Mouse (Mus musculus): ENCODE data around the gene Il6st.

Gene Il6st

DNA sequence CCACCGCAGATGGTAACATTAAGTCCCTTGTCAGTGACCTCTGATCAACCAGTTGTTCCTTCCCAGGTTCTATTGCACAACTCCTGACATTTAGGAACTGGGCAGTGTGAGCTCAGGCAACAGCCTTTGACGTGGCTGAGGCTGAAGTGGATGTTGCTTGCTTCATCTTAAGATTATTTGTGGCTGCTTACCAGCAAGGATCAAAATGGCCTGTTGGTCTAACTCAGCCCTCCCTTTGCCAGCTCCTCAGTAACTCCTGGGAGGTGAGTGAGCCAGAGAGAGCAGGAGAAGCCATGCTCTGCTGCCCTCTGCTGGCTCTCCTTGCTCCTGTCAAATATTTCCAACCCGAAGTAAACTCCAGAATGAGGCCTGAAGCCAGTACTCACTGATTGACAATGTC lies 66.0 kb downstream of the Il6st start:
- POLR2A ChIA-PET: interaction anchor here in 1 of 4 experiments (1.4 kb wide), 1 partner anchor 11 kb away, joined by 3 read pairs; no protein-coding TSS in a partner anchor

DNA sequence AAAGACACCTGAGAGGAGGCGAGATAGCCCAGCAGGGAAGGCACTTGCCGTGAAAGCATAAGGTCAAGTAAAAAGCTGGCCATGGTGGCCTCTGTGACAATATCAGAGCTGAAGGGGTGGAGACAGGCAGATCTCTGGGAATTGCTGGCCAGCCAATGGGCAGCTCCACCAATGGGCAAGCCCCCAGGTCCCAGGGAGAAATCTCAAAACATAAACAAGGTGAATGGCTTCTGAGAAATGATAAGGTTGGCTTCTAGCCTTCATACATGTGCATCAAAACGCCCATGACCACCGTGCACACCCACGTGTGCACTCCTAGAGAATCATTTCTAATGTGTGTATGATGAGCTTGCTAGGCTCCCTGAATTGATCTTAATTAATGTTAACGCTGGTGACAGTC lies 68.4 kb downstream of the Il6st start:
- CTCF ChIA-PET: interaction anchor here (0.6 to 1.6 kb wide), 6 partner anchors 12 to 467 kb away, joined by 3 to 6 read pairs (median 4); no protein-coding TSS in a partner anchor
- POLR2A ChIA-PET: interaction anchor here in 2 of 4 experiments (0.6 to 1.3 kb wide), 5 partner anchors 13 to 223 kb away, joined by 3 to 12 read pairs (median 3); no protein-coding TSS in a partner anchor

More for the DNA sequence above, 66.0 kb downstream of the Il6st start:
- CTCF ChIA-PET: interaction anchor here (0.5 to 2.6 kb wide), 25 partner anchors 9 to 593 kb away, joined by 3 to 10 read pairs (median 3); no protein-coding TSS in a partner anchor

DNA sequence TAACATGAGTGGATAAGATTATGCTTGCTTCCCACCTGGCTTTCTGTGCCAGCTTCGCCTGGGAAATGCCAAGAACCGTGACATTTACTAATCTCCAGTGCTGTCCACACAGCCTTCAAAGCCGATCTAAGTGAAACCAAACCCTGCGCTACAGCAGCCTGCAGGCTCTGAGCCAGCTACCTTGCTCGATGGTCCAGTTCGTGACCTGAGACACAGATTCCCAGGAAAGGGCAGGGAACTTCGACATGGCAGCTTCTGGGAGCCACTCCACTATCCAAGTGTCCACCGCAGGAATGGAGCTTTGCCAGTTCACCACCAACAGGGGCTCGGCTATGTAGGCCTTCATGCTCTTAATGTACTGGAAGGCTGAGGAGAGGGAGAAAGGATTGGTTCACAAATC lies 69.7 kb downstream of the Il6st start:
- CTCF ChIA-PET: interaction anchor here in 2 of 4 experiments (0.6 to 1.6 kb wide), 2 partner anchors 225 to 235 kb away, joined by 4 to 21 read pairs; no protein-coding TSS in a partner anchor
- POLR2A ChIA-PET: no interaction called here

DNA sequence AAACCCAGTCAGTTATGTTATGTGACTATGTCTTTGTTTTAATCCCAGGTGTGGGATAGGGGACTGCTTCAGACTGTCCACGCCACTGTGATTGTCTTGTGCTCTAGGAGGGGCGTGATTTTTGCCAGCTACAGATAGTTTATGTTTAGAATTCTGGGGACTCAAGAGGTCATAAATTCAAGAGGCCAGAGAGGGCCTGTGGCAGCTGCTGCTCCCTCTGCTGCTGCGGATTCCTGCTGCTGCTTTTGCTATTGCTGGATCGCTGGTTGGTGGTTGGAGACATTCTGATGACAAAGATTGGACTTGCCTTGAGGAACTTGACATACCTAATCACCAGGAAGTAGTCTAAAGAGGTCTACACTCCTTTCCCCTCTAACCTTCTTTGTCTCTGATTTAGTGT lies 72.7 kb downstream of the Il6st start:
- POLR2A ChIA-PET: no interaction called here
- CTCF ChIA-PET: interaction anchor here in 1 of 4 experiments (1.1 kb wide), 1 partner anchor 8 kb away, joined by 3 read pairs; no protein-coding TSS in a partner anchor

DNA sequence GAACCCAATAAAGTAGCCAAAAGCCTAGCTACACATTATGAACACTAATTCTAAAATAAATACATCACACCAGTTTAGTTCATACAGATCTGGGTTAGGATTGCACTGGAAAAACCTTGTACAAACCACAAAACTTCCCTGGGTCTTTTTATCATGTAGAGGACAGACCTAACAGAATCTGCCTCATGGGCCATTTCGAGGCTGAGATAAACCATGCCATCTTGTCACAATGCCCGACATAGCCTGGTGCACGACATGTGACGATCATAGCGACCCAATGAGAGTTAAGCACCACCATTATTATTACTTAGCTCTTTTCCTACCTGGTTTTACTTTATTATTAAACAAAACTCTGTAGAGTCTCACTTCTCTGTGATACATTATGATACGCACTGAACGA lies 73.2 kb downstream of the Il6st start:
- CTCF ChIA-PET: interaction anchor here in 1 of 4 experiments (1.1 kb wide), 1 partner anchor 8 kb away, joined by 3 read pairs; no protein-coding TSS in a partner anchor
- POLR2A ChIA-PET: no interaction called here

DNA sequence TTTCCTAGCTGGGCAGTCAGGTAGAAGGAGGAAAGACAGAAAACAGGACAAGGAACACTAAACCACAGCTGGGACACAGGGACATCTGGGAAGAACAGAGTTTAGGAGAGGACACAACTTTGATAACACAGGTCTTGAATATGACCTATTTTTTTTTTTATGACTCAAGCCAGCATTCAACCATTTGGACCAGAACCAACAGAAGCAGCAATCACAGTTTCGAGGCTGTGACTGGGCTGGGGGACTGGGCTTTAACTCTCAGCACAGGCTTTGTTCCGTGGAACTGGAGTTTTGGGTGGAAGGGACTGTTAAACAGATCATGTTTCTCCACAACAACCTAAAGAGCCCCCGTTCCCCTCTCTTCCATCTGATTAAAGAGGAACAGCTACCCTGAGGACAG lies 76.7 kb downstream of the Il6st start:
- POLR2A ChIA-PET: interaction anchor here in 1 of 4 experiments (0.7 kb wide), 1 partner anchor 164 kb away, joined by 3 read pairs; no protein-coding TSS in a partner anchor
- CTCF ChIA-PET: no interaction called here

DNA sequence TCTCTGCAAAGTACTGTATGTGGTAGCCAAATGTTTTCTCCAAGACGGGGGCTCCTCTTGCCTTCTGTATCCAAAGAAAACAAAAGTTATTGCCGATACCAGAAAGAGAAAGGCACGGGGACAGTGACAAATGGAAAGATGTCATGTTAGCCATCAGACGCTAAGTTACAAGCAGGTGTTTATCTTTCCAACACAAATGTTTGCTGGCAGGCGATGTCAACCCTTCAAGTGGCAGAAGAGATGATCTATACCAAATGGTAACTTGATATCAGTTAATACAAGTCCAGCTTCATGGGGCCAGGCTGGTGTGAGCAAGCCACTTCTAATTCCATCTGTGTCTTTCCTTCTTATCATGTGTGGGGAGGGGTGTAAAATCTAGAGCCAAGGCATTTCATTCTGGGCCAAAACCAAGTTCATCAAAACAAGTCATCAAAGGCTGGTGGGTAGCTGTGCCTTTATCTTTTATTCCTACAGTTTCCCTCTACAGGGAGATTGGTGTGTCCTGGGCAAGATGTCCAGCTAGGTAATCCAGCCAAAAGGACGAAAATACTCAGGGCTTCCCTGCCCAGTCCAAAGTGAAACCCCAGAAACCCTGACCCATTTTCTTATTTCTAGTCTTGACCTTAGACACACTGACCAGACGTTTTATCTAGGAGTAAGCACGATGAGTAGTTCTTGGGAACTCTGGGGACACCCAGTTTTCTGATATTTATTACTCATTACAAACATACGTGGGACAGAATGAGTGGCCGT lies 77.5 kb downstream of the Il6st start:
- POLR2A ChIA-PET: no interaction called here

DNA sequence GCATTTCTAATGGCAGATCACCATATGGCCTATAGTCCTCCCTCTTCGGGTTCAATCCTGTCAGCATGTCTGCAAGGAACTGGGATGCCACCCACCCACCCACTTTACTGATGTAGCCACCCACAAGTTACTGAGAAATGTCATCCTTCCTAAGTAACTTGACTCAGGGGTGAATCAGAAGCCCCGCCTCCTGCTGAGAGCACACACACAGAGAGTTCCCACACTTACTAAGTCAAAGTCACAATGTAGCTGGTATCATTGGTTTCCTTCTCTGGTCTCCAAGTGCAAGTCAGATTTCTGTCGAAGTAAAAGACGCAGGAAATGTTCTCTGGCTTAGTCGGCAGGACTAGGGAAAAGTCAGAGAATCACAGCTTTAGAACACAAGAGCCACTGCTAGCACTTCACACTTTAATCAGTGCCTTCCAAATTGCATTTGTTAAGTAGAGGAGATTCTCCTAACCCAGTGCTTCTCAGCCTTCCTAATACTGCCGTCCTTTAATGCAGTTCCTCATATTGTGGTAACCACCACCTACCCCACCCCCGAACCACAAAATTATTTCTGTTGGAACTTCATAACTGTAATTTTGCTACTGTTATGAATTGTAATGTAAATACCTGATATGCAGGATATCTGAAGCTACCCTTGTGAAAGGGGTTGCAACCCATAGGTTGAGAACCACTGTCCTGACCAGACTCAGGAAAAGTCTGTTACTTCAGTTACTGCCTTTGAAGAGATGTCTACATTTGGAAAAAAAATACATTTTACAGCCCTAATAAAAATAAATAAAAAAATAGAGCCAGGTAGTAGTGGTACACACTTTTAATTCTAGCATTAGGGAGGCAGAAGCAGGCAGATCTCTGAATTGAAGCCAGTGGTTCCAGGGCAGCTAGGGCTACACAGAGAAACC lies 88.0 kb downstream of the Il6st start:
- POLR2A ChIA-PET: no interaction called here

More for the DNA sequence above, 77.5 kb downstream of the Il6st start:
- CTCF ChIA-PET: interaction anchor here in 1 of 4 experiments (0.6 kb wide), 1 partner anchor 41 kb away, joined by 3 read pairs; no protein-coding TSS in a partner anchor

DNA sequence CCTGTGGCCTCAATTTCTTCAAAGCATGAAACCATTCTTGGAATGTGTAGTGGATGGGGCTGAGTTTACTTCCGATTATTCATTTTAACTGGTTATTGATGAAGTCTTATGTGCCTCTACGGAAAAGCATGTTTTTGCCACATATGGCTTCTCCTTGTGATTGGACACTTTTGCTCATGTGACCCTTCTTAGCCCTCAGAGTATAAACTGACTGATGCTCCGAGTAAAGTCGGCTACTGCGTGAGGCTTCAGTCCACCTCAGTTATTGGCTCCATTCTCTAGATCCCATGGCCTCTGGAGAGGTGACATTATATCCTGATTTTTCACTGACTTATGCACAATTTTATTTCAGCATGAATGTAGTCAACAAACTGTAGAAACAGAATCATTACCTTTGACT lies 89.4 kb downstream of the Il6st start:
- CTCF ChIA-PET: no interaction called here
- POLR2A ChIA-PET: no interaction called here

More for the DNA sequence above, 88.0 kb downstream of the Il6st start:
- CTCF ChIA-PET: interaction anchor here in 1 of 4 experiments (0.6 kb wide), 1 partner anchor 993 kb away, joined by 9 read pairs; no protein-coding TSS in a partner anchor

DNA sequence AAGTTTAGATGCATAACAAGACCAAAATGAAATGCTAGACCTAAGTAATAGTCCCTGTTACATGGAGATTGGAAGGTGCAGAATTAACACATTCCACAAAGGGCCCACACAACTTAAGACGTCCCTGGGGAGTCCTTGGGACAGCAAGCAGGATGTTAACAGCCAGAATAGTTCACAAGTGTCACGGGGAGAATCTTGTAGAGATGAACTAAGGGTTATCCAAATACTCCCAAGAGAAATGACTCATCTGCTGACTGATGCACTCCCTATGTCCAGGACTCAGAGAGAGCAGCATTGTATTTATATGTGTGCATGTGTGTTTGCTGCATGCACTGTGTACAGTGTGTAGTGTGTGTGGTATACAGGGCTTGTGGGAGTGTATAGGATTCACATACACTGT lies 92.6 kb downstream of the Il6st start:
- POLR2A ChIA-PET: no interaction called here
- CTCF ChIA-PET: no interaction called here

Data from embryonic stem cell, embryonic (primary cell).